Mouse (Mus musculus) stomach, embryonic 15.5 days (tissue): ENCODE measurements around the gene Wbp2. TPM values are rescaled to one million over a fixed set of nuclear protein-coding genes. Genes with fewer than 3 reads are reported as not detected.

Source experiments
- ATAC-seq: fragments of 200-750 bp; cut with Nextera tagmentation; 2 replicates; pipeline ENCODE4 v1.8.0; 2017; ENCODE audit warnings: low read depth, moderate number of reproducible peaks, moderate TSS enrichment; ENCODE audit not compliant: insufficient read depth, low FRiP score
- H3K27ac ChIP-seq: fragments of 300-500 bp; sonication (generic); 2 replicates; pipeline ENCODE4 v1.5.1; 2015; ENCODE audit warnings: mild to moderate bottlenecking, inconsistent platforms
- H3K27me3 ChIP-seq: fragments of 300-500 bp; sonication (generic); replicated peaks from 2 replicates; pipeline ENCODE4 v1.6.1; 2015; ENCODE audit warnings: inconsistent platforms
- H3K36me3 ChIP-seq: fragments of 300-500 bp; sonication (generic); 2 replicates; pipeline ENCODE4 v1.6.1; 2015; ENCODE audit warnings: inconsistent platforms
- H3K4me1 ChIP-seq: fragments of 300-500 bp; sonication (generic); 2 replicates; pipeline ENCODE4 v1.6.1; 2015; ENCODE audit warnings: inconsistent platforms
- H3K4me2 ChIP-seq: fragments of 300-500 bp; sonication (generic); 2 replicates; pipeline ENCODE4 v1.6.1; 2015; ENCODE audit warnings: mild to moderate bottlenecking, inconsistent platforms
- H3K4me3 ChIP-seq: fragments of 300-500 bp; sonication (generic); replicated peaks from 2 replicates; pipeline ENCODE4 v1.5.1; 2015; ENCODE audit warnings: inconsistent platforms
- H3K9ac ChIP-seq: fragments of 300-500 bp; sonication (generic); 2 replicates; pipeline ENCODE4 v1.6.1; 2015; ENCODE audit warnings: inconsistent platforms
- H3K9me3 ChIP-seq: fragments of 300-500 bp; sonication (generic); 2 replicates; pipeline ENCODE4 v1.6.1; 2016; ENCODE audit warnings: inconsistent platforms
- WGBS: fragments of 180-500 bp; shearing (Covaris S2); methylation state at CpG from one replicate; pipeline ENCODE4 v1.1.7; 2015; 5-methylcytosine and 5-hydroxymethylcytosine counted together
- polyA plus RNA-seq: library from polyadenylated mRNA; unstranded; fragments of >200 nt; fragmentation: Nextera tagmentation; extraction: Ambion mirVana; gene quantifications from 2 replicates; pipeline ENCODE4 v1.2.1, GENCODE M21; 2015

Gene Wbp2
- 70.4 and 77.6 TPM in 2 replicates for polyA plus RNA-seq

DNA sequence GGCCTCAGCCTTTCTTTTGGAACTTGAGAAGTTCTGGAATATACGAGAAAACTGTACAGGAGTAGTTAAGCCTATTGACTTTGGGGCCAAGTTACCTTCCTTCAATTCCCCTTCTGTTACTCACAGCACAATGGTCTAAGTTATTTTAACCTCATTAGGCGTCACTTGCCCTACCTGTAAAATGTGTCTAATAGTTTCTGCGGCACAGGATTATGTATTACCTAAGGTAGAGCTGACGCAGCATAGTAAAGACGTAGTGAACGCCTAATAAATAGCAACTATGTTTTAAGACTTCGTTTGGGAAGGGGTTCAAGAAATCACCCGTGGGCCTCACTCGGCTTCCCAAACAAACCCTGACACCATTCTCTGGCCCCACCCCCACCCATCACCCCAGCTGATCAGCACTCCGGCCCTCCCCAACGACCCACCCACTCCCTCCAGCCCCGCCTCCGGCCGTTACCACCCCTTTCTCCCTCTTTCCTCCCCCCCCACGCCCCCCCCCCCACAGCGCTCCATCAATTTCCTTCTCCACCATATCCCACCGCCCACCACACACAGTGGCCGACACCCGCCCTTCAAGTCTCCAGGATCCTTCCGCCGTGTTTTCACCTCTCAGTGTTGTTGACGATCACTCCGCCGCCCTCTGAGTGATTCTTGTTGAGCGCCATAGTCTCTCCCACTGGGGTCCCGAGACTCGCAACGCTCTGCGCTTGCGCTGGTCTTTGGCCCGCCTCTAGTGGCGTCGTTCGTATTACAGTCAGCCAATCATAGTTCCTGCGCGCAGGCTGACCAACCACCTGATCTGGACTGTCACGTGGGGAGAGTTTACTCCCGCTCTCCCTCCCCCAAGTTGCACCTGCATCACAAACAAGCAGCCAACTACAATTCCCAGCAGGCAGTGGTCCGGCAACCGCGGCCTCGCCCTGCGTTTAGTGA lies at the start of gene Wbp2:
TSS of gene Wbp2 (minus strand) at position 738 of the 936 bp plus-strand sequence.
- peak within 1 kb of the TSS; percentile 86 for H3K27ac ChIP-seq
- H3K27me3 ChIP-seq = no peaks in the 10 kb centered on the region
- peaks cover 20% of the 10 kb centered on the region for H3K4me1 ChIP-seq
- ATAC-seq = peak; percentile 97
- WGBS = 3% methylated on average over 40 of the region's 43 CpGs
- H3K9ac ChIP-seq = no peak within 1 kb of the TSS; the same call in 1 of the 2 replicates
- H3K9me3 ChIP-seq = no peaks in the 10 kb centered on the region
- peak within 1 kb of the TSS; percentile 53 for H3K4me3 ChIP-seq
- peak within 1 kb of the TSS; percentile 60 for H3K4me2 ChIP-seq
- peaks cover 23% of the 10 kb centered on the region for H3K36me3 ChIP-seq

DNA sequence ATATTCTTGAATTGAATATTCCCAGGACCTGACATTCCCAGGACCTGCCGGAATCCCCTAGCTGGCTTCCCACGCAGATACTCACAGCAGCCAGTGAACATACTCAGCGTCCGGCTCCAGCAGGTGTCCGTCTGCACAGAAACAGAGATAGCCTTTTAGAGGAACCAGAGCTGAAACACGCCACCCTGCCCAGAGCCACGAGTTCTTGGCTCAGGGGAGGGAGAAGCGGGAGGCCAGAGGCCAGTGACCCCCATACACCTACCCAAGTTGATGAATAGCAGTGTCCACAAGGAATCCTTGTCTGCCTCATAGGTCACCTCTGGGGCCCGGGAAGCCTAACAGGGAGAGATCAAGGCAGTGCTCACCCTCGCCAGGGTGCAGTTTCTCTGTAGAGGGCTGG lies 47.4 kb upstream of the Wbp2 start:
- 80% methylated on average over 10 of the region's 10 CpGs for WGBS
- ATAC-seq = no peak
- peaks cover 21% of the 10 kb centered on the region for H3K4me1 ChIP-seq
- no peaks in the 10 kb centered on the region for H3K9me3 ChIP-seq
- H3K4me3 ChIP-seq = no peak overlapping the region
- H3K4me2 ChIP-seq = no peak overlapping the region
- no peak overlapping the region for H3K9ac ChIP-seq
- no peak overlapping the region for H3K27ac ChIP-seq
- H3K36me3 ChIP-seq = peaks cover 14% of the 10 kb centered on the region; the same call in 1 of the 2 replicates
- H3K27me3 ChIP-seq = no peaks in the 10 kb centered on the region

DNA sequence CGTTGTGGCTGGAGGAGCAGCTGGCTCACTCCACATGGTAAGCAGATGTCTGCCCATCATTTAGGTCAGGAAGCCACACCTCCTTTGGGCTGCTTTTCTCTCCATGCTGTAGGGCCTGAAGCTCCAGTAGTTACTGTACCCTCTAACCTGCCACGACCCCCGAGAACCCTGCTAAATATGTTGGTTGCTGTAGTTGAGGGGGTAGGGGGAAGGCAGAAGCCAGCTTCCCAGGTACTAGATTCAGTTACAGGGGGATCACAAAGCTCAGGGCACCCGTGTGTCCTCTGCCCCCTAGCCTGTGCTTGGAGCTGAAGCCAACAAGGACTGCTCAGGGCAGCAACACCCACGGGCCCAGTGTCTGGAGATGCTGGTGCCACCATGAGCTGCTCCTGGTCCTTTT lies 46.7 kb upstream of the Wbp2 start:
- 73% methylated on average over 5 of the region's 5 CpGs for WGBS
- H3K4me2 ChIP-seq = no peak overlapping the region
- no peak overlapping the region for H3K9ac ChIP-seq
- peaks cover 14% of the 10 kb centered on the region; the same call in 1 of the 2 replicates for H3K36me3 ChIP-seq
- no peaks in the 10 kb centered on the region for H3K9me3 ChIP-seq
- H3K4me1 ChIP-seq = peaks cover 21% of the 10 kb centered on the region
- H3K27me3 ChIP-seq = no peaks in the 10 kb centered on the region
- no peak overlapping the region for H3K27ac ChIP-seq
- ATAC-seq = no peak
- H3K4me3 ChIP-seq = no peak overlapping the region

DNA sequence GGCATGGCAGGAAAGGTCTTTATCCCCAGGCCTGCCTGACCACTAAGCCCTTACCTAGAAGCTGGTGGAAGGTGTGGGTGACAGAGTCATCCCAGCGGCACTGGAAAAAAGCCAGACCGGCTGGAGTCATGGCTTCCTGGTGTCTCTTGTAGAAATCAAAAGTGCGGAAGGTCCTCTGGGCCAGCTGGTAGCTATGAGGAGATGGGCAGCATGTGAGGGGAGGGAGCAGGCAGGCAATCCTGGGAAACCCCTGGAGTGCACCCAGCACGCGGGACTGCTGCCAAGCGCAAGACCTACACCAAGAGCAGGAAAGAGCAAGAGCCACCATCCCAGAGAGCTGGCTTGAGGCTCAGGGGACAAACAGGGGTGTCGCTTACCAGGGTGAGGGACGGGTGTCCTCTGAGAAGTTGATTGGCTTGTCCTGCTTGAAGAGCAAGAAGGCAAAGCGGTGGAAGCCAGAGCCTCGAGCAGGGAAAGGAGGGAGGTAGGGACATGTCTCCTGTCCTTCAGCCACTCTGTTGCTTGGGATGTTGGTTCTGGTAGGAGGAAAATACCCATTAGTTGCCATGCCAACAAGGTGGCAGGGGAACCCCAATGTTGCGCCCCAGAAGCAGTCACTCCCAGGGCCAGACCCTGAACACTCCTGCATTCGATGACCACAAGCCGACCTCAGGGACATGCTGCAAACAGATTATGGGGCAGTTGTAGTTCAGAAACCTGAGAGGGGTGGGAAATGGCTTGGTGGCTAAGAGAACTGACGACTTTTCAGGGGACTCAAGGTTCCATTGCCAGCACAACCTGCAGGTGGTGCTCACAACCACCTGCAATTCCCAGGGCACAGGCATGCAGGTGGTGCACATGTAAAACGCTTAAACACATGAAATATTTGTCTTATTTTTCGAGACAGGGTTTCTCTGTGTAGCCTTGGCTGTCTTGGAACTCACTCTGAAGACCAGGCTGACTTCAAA lies 45.9 kb upstream of the Wbp2 start:
- H3K27me3 ChIP-seq = no peaks in the 10 kb centered on the region
- no peak overlapping the region for H3K4me2 ChIP-seq
- no peaks in the 10 kb centered on the region for H3K9me3 ChIP-seq
- peaks cover 14% of the 10 kb centered on the region; the same call in 1 of the 2 replicates for H3K36me3 ChIP-seq
- H3K9ac ChIP-seq = no peak overlapping the region
- 78% methylated on average over 16 of the region's 16 CpGs for WGBS
- no peak overlapping the region for H3K4me3 ChIP-seq
- no peak overlapping the region for H3K27ac ChIP-seq
- H3K4me1 ChIP-seq = peaks cover 26% of the 10 kb centered on the region
- ATAC-seq = no peak

DNA sequence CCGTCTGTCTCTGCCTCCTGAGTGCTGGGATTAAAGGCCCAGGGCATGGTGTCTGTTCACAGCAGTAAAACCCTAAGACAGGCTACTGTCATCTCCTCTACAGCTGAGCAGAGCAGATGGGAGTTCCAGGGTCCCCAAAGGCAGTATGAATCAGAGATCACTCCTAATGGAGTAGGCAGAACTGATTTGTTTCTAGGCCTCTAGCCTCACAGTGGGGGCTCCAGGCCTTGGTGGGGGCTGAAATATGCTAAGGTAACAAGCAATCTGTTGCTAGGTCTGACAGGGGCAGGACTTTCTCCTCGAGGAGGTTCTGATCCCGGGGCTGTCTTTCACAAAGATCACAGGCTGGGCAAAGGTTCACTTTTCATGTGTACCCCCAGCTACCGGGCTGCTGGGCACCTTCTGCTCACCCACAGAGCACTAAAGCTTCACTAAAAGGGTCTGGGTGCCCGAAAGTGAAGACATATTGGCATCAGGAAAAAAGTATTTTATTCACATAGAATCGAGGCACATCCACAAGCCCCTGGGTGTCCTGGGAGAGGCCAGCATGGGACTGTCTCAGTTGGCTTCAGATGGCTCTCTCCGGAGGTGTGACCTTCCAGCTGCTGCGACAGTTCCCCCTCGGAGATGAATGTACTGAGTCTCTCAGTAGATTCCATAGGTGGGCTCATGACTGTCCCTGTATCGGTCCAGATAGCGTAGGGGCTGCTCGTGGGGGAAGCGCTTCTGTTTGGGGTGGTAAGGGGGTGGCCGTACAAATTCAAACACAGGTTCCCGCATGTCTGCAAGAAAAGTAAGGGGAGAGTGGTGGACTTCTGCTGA lies 44.8 kb upstream of the Wbp2 start:
- peak overlapping the region; percentile 96 for H3K27ac ChIP-seq
- H3K9ac ChIP-seq = peak overlapping the region; percentile 6; the same call in 1 of the 2 replicates
- H3K36me3 ChIP-seq = peaks cover 16% of the 10 kb centered on the region; the same call in 1 of the 2 replicates
- H3K4me3 ChIP-seq = peak overlapping the region; percentile 62
- 75% methylated on average over 15 of the region's 15 CpGs for WGBS
- H3K27me3 ChIP-seq = no peaks in the 10 kb centered on the region
- H3K4me1 ChIP-seq = peaks cover 33% of the 10 kb centered on the region
- no peaks in the 10 kb centered on the region for H3K9me3 ChIP-seq
- peak overlapping the region; percentile 82 for H3K4me2 ChIP-seq
- no peak for ATAC-seq

DNA sequence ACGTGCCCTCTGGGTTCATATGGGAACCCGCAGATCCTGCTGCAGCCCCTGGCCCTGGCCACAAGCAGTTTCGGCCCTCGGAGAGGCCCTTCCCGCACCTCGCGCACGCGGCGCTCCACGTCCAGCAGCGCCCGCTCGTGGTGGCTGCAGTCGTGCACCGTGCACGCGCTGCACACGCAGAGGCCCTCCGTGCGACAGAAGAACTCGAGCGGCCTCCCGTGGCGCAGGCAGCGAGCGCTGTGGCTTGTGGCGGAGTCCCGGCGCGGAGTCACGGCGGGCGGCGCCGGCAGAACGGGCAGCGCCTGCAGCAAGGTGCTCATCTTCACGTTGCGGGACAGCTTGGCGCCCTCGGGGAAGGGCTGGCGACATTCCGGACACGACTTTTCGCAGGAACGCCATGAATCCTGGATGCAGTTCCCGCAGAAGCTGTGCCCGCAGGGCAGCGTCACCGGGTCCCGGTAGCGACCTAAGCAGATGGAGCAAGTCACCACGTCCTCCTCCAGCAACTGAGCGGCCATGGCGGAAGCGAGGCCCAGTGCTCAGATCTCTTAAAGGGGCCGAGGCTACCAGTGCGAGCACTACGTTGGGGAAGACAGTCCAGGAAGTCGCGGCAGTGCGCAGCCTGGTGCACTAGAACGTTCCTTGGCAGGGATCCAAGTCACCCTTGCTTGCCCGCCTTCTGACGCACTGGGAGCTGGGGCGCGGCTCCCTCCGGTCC lies 43.9 kb upstream of the Wbp2 start, which contains the start of gene Trim65:
TSS of gene Trim65 (minus strand) at position 641 of the 718 bp plus-strand sequence.
- under 1% methylated on average over 69 of the region's 69 CpGs for WGBS
- peak; percentile 81 for ATAC-seq
- Histone ChIP-seq H3K9me3 (no peaks in the 10 kb centered on the region), H3K4me1 (peaks cover 33% of the 10 kb centered on the region), H3K4me2 (peak within 1 kb of the TSS; percentile 82), H3K27ac (peak within 1 kb of the TSS; percentile 96), H3K9ac (peak within 1 kb of the TSS; percentile 58), H3K27me3 (no peaks in the 10 kb centered on the region), H3K36me3 (peaks cover 25% of the 10 kb centered on the region), H3K4me3 (peak within 1 kb of the TSS; percentile 62)

DNA sequence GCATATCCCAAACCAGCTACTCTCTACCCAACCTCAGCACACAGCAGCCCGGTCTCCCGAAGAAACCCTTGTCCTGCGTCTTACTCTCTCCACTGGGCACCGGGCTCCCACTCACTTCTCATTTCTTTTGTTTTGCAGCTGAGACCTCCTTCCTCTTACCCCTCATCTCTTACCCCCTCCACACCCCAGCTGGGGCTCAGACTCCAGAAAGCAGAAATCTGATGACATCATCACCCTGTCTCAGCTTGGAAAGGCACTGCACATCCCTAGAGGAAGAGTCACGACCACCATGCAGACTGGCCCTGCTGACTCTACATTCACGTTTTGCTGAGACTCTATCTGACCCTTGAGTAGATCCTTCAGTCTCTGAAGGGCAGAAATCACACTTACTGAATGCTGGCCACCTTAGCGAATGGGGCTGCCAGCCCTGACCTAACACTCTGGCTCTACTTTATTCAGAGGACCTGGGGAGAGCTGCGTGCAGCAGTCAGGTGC lies 43.2 kb upstream of the Wbp2 start:
- H3K4me2 ChIP-seq = peak overlapping the region; percentile 82
- no peak; the same call in 1 of the 2 replicates for ATAC-seq
- no peaks in the 10 kb centered on the region for H3K27me3 ChIP-seq
- 41% methylated on average over 8 of the region's 8 CpGs for WGBS
- H3K27ac ChIP-seq = peak overlapping the region; percentile 96
- peaks cover 30% of the 10 kb centered on the region for H3K36me3 ChIP-seq
- H3K9ac ChIP-seq = peak overlapping the region; percentile 57; the same call in 1 of the 2 replicates
- no peaks in the 10 kb centered on the region for H3K9me3 ChIP-seq
- peak overlapping the region; percentile 62 for H3K4me3 ChIP-seq
- H3K4me1 ChIP-seq = peaks cover 33% of the 10 kb centered on the region

DNA sequence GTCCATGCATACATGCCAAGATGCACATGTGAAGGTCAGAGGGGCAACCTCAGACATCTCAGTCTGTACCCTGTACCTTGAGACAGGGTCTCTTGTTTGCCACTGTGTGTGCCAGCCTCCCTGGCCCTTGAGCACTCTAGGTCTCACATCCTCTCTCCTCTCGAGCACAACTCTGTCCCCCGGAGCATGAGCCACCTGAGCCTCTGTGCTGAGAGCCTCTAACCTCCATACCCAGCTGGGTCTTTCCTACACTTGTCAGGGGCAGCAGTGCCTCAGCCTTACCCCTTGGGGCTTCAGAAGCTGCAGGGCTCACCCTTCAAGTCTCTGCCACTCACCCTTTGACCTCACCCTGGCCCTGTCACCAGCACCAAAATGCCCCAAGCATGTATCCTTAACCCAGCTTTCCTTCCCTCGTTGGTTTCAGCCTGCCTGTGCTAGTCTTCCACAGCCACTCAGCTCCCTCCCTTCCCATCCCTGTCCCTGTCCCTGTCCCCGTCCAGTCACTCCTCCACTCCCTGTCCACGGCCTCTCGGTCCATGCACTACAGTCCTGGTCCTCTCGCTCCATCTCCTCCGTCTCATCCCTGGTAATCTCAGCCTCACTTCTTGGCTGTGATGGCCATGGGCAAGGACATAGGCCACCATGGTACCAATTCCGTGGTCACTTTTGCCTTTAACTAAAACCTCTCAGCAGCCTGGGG lies 42.4 kb upstream of the Wbp2 start:
- peak overlapping the region; percentile 82 for H3K4me2 ChIP-seq
- no peak overlapping the region for H3K9ac ChIP-seq
- WGBS = 75% methylated on average over 9 of the region's 9 CpGs
- H3K27ac ChIP-seq = no peak overlapping the region
- no peaks in the 10 kb centered on the region for H3K27me3 ChIP-seq
- H3K9me3 ChIP-seq = no peaks in the 10 kb centered on the region
- ATAC-seq = no peak
- H3K4me1 ChIP-seq = peaks cover 33% of the 10 kb centered on the region
- H3K36me3 ChIP-seq = peaks cover 27% of the 10 kb centered on the region
- peak overlapping the region; percentile 62; the same call in 1 of the 2 replicates for H3K4me3 ChIP-seq

DNA sequence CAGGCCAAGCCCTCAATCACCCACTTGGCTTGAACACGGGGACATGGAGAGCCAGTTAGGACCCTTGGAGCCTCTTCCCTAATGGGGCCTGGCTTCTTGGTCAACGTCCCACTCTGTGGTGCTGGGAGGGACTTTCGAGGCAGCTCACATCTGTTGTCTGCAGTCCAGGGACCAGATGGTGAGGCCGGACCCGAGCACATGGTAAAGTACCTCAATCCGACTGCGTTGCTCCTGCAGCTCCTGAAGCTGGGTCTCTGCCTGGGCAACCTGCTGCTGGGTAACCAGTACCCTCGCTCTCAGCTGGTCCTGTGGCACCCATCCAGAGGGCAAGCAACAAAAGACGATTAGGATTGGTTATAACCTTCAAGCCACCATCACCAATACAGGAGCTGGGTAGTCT lies 41.2 kb upstream of the Wbp2 start:
- Histone ChIP-seq H3K9ac (no peak overlapping the region), H3K4me3 (no peak overlapping the region), H3K27me3 (no peaks in the 10 kb centered on the region), H3K4me2 (peak overlapping the region; percentile 42; the same call in 1 of the 2 replicates), H3K36me3 (peaks cover 27% of the 10 kb centered on the region), H3K27ac (peak overlapping the region; percentile 71), H3K9me3 (no peaks in the 10 kb centered on the region), H3K4me1 (peaks cover 33% of the 10 kb centered on the region)
- ATAC-seq = no peak
- WGBS = 66% methylated on average over 9 of the region's 9 CpGs
